Mouse (Mus musculus) ES-E14 (cell line): ENCODE results near the gene Klk13.

Experiments
- CHD2 ChIP-seq: IDR thresholded peaks from 2 replicates; pipeline ENCODE4 v1.6.1; 2014; ENCODE audit warnings: mild to moderate bottlenecking, low read depth, low read length, inconsistent platforms
- ZC3H11A ChIP-seq: IDR thresholded peaks from 2 replicates; pipeline ENCODE4 v1.6.1; 2012; ENCODE audit warnings: low read depth, mild to moderate bottlenecking, inconsistent platforms, low read length, borderline replicate concordance

DNA sequence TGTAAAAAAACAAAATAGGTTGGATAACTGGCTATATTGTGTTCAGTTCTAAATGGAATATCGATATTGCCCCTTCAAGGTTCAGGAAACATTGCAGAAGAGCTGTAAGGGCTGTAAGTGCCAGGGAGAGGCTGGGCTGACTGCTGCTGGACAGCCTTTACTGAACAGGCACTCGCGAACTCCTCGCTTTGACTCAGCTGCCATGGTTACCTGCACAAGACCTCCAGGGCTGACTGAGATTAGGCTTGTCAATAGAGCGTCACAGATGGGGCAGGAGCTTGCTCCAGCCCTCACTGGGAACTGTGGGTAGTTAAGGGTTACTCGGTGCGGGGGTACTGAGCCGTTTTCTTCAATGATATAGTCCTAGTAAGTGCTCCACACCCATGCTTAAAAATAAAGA, 54.1 kb downstream of the Klk13 start:
- TF ChIP-seq CHD2 (no peak), ZC3H11A (no peak)
